Mouse (Mus musculus): Measurements from ENCODE around the gene Atg7.

GRCm38 (mm10) chr6:114775210-114775609 lies 132.3 kb downstream of the Atg7 start:
- TF ChIP-seq USF1 (IDR thresholded peaks at IDR 0.05; ENCODE audit: low read depth): no peak
- TF ChIP-seq POLR2A (IDR thresholded peaks at IDR 0.05; ENCODE audit: insufficient read length, low read depth): no peak
- TF ChIP-seq E2F4 (IDR thresholded peaks at IDR 0.05; ENCODE audit: insufficient read depth): no peak
- peak in 2 of 3 experiments; percentile 19 for TF ChIP-seq MYOD1 (IDR thresholded peaks at IDR 0.05; ENCODE audit: control insufficient read depth in 1 of 3, insufficient read length in 2 of 3, low read depth in 2 of 3)
- TF ChIP-seq MAX (IDR thresholded peaks at IDR 0.05; ENCODE audit: low read depth): no peak
- no peak for TF ChIP-seq POLR2AphosphoS2 (IDR thresholded peaks at IDR 0.05; ENCODE audit: insufficient read length, low read depth)
- TF ChIP-seq CEBPB (IDR thresholded peaks at IDR 0.05; ENCODE audit: insufficient read depth, poor library complexity, severe bottlenecking): no peak
- peak; percentile 34 for TF ChIP-seq TCF12 (IDR thresholded peaks at IDR 0.05; ENCODE audit: insufficient read depth, poor library complexity, severe bottlenecking)
- peak in 1 of 3 experiments; percentile 68 for TF ChIP-seq MYOG (IDR thresholded peaks at IDR 0.05; ENCODE audit: control insufficient read depth in 1 of 3, insufficient read depth in 1 of 3, insufficient read length in 2 of 3, low read depth in 2 of 3)

All from myocyte (in vitro differentiated cells).